Mouse (Mus musculus) right cerebral cortex, postnatal 10 days (tissue): ENCODE data around the gene Tmem52b.
A peak's percentile ranks its signal among the peaks of the same experiment; 100 is the strongest.

Source experiments
- DNase-seq, 2 experiments: peaks; one replicate each; pipeline ENCODE4 v3.0.0; 2021; ENCODE audit warnings: low spot score in 2 of 2

Gene Tmem52b

DNA sequence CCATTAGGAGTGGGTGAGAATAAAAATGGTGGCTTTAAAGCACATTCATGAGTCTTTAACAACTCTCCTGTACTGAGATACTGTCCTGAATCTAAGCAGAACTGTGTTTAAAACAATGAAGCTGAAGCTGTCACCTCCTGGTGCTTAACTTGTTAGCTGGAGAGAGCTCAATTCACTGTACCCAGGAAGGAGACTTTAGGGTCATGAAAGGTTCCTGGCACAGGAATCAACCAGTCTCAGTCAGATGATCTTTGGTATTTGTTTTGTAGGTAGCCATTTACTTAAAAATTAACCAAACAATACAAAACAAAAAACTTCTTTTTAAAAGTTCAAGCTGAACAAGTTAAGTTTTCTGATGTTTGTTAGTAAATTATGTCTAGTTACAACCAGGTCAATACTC is 17.9 kb downstream of the Tmem52b start:
- DNase-seq, result no peak

DNA sequence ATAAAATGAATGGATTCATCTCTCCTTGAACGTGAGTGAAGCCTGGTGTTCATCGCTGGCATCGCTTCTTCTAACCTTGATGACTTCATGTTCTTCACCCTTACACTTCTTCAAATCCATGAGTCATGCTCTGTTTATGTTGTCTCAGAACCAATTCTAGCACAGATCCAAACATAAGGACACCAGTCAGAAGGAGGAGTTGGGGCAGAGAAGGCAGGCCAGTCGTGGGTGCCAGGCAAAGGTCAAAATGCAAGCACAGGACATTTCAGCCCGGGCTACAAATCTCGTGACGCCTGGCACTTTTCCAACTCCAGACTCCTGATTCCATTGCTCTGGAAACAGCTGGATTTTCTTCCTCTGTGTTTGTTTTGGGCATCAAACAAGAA is 20.2 kb downstream of the Tmem52b start:
- DNase-seq, result peak; percentile 69 to 78

DNA sequence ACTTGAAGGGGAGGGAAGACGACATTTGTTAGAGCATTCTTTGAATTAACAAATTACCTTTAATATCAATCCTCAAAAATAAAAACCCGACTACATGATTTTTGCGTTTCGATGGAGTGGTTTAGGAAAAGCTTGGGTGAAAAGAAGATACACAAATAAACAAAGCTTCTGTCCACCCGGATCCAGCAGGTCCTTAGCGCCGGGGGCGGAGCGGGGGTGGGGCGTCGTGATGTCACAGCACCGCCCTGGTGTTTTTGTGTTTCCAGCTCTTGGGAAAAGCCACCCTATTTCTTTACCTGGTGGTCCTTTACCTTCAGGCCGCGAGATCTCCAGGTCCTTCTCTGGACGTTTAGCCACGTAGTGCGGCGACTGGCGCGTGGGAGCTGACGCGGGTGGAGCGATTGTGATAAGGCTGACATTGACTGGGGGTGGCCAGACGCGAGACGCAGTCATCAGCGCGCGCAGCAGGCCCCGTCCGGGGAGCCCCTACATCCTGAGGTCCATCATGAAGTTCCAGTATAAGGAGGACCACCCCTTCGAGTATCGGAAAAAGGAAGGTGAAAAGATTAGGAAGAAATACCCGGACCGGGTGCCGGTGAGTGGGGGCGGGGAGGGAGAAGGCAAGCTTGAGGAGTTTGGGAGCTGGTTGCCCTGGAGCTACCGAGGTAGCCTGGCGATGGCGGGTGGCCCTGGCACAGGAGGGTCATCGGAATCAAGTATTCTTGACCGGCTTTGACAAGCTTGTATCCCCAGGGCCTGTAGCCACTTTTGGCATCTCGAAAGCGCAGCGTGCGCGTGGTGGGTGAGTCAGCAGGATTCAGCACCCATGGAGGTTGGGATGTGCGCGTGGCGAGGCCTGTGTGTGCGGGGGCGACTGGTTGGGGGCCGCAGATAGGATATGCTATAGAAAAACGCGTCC is 20.8 kb downstream of the Tmem52b start, which contains the start of gene Gabarapl1:
Gene Gabarapl1 (plus strand): TSS at position 219 of the 919 bp plus-strand sequence.
- peak; percentile 87 to 89 for DNase-seq

DNA sequence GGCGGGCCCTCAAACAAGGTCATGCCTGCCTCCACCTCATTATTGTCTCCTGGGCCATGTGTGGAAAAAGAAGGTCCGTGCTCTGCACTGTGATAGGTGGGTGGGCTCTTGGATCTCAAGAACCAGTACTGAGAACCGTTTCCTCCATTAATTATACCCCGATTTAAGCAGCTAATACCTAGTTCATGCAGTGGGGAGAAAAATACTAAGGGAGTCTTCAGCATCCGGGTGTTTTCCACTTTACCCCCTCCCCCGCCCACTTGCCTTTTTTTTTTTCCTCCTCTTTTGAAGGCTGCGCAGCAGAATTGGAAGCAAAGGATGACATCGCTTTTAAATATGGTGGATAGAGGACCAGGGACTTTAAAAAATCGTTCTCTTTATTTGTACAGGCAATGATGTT is 21.7 kb downstream of the Tmem52b start:
- DNase-seq, result no peak

DNA sequence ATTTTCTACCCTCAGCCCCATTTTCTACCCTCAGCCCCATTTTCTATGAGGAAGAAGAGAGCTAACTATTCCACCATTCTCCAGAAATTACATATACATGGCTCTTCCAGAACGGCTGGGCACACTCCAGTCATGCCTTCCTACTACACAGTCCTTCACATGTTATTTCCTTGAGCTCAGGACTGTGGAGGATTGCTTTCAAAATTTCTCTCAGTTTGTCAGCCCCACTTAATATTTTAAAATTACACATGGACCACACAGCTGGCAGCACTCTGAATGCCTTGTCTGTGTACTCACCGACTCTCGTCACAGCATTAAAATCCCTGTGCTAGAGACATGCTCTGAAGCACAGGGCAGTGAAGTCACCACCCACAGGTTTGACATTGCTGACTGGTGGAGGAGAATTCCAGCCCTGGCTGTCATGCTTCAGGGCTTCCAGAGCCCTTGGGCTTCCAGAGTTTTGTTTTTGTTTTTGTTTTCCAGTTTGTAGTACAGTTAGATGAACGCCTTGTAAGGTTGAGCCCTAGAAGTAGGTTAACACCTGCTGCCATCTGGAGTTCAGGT is 22.4 kb downstream of the Tmem52b start:
- no peak for DNase-seq

DNA sequence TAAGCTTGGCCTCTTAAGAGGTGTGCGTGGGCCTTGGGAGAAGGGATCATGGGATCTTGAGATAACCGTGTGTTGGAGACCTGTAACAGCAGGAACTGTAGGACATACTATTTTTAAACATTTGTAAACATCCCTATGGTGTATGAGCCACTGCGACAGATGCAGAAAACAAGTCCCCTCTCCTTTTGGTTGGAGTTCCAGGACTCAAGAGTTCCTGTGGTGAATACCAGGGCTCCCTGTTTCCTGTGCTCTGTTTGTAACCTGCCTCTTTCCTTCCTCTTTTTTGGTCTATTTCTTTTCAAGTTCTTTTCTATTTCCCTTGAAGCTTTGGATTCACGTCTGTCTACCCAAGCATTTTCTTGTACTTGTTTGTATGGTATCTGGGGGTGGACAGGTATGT is 23.4 kb downstream of the Tmem52b start:
- no peak for DNase-seq

DNA sequence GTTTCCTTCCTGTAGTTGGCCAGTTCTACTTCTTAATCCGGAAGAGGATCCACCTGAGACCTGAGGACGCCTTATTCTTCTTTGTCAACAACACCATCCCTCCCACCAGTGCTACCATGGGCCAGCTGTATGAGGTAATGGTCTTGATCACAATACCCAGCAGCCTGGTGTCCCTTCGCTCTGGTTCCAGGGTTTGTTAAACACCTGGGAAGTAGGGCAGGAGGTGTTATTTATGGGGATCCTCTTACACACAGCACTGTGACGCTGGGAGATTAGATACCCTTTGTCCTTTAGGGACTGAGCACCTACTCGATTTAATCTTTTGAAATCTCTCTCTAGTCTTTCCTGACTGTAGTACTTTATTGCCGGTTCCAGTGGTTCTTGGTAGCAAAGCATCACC is 26.2 kb downstream of the Tmem52b start:
- no peak for DNase-seq

DNA sequence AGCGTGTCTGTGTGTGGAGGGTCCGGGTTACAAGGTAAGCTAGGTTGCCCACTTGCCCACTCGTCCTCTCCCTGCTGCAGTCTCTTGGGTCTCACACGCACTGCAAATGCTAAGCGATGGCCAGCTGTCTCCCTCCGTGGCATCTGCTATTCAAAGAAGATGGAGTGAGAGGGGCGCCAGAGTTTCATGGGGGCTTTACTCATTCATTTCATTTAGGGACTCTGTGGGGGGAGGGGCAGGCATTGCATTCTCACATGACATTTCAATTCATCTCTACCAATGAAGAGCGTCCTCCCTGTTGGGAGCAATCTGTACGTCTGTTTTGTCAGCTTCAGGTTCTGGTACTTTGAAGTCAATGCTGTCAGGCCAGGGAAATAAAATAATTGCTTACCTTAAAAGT is 29.6 kb downstream of the Tmem52b start:
- DNase-seq, result peak in 1 of 2 experiments; percentile 57

DNA sequence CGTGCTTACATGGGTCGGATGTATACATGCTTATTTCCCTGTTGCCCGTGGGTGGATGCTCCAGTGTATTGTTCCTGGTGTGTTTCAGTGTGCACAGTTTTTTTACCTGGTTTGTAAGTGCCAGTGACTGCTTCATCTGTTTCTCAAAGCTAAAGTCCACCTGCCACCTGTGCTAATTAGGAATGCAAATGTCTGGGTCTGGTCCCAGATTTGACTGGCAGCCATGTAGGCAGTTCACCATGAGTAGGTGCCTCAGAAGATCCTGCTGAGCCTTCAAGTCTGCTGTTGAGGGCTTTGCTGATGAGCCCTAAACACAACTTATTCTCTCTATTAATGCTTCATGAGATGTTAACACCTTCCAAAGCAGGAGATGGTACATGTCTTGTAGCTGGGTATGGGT is 30.2 kb downstream of the Tmem52b start:
- no peak for DNase-seq

DNA sequence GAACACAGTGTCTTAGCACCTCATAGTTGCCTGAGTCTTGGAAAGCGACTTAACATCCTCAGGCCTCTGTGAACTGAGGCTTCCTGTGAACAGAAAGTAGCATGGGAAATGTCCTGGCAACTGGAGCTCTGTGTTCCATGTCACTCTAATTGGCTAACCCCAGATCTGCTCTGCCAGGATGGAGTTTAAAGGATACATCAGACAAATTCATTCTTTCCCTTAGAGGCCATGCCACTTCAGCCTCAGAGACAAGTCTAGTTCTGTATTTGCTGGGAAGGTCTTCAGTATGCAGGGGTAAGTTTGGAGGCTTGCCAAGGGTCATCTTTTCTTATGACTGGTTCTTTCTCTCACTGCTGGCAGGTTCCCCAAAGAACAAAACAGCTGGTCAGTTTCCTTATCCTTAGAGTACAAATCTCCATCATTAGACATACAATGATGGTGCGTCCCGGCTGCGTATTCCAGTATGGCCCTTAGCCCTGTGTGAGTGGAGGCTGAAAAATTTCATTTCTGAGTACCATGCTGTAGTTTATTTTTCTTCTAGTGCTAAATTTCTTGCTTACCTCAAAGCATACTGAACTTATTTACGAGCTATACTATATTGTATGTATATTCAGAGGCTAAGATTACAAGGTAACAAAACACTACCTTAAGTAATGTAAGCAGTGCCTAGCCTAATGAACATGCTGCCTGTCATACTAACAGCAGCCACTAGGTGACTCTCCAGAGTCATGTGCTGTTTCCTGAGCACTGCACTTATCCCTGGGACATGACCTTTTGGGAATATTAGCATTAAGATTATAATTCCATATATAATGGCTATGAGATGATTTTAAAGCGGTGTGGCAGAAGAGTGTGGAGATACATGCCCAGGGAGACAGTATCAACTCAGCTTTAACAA is 31.6 kb downstream of the Tmem52b start:
- peak; percentile 83 for DNase-seq

DNA sequence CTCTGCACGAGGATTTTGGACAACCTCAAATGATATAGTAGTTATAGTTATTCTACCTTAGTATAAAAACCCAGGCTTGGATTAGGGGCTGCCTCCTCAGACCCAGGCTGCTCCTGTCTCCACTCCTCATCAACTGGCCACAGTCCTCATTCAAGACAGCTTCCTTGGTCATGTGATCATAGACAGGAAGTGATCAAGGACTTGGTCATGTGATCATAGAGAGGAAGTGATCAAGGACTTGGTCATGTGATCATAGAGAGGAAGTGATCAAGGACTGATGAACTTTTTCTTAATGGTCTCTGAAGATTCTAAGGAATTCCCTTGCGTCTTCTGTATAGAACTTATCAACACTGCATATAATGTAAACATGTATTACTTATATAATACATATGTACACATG is 34.9 kb downstream of the Tmem52b start:
- no peak for DNase-seq

DNA sequence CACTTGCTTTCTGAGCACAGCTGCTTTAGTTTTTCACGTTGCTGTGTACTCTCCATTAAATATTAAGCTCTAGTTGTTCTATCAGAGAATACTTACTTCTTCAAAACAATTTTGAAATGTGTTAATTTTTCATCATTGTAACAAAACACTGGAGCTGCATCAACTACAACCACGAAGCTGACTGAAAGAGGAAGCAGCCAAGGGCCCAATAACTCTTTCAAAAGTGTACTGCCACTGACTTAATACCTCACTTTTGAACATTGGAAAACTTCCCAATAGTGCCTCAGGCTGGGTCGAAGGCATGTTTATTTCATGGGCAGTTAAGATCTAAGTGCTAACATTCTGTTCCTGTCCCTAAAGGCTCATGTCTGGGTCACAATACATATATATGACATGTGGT is 35.7 kb downstream of the Tmem52b start:
- no peak for DNase-seq

DNA sequence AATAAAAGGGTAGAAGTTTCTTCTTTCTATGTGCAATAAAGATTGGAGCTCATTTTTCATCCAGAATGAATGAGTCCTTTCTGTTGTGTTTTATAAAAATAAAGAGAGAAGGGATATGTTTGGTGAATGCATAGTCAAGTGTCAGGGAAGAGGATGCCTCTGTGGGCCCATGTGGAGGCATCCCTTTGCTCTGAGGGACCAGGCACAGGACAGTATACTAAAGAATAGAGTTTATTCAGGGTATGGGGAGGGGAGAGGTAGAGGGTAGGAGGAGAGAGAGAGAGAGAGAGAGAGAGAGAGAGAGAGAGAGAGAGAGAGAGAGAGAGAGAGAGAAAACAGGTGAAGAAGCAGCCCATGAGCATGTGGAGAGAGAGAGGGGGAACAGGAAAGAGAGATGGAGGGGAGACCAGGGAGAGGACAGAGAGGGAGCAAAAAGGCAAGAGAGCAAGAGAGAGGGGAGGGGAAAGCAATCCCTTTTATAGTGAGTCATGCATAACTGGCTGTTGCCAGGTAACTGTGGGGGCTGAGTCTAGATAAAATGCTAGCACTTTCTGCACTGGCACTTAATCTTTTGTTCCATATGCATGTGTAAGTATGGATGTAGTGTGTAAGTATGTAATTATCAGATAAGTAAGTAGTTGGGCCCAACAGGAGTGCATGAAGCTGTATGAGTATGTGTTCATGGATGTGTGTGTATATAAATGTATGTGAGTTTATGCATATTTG is 45.1 kb downstream of the Tmem52b start:
- no peak for DNase-seq

DNA sequence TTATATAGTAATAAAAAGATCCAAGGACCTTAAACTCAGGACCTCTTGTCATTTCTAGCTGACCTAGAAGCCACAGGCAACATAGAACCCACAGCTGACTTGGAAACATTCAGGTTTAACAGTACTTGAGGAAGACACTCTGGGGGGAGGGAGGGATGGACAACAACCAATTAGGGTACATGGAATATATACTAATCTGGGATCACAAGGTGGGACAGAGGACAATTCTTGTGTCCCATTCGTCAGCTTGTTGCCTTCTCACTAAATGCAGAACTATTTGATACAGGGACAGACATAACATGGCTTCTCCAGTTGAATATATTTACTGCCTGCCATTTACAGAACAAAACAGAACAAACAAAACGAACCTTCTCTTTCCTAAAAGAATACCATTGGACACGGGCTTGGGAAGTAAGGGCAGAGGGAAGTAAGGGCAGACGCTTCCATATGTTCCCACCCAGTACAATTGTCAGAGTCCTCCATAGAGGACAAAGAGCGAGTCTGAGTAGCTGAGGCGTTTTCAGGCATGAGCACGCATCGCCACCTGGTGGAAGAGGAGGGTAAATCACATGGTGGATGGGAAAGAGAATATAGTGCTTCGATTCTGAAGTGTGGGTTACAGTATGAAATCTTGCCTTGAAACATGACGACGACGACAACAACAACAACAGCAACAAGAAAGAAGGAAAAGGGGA is 46.7 kb downstream of the Tmem52b start:
- peak; percentile 75 to 85 for DNase-seq

DNA sequence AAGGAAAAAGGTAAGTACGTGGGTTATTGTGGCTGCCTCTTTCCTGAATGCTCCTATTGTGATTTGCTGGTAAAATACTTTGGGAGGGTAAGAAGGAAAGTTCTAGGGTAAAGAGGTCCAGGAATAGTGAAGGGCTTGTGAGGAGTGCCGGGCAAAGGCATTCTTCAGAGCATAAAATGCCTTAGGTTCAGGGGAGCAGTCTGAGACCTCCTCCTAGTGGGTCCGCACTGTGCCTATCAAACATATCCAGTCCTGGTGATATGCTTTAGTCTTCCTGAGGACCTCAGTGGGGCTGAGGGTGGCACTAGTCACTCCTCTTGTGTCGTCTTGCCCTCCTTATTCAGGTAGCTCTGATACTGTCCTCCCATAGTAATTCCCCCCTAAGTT is 47.3 kb downstream of the Tmem52b start:
- DNase-seq, result no peak

DNA sequence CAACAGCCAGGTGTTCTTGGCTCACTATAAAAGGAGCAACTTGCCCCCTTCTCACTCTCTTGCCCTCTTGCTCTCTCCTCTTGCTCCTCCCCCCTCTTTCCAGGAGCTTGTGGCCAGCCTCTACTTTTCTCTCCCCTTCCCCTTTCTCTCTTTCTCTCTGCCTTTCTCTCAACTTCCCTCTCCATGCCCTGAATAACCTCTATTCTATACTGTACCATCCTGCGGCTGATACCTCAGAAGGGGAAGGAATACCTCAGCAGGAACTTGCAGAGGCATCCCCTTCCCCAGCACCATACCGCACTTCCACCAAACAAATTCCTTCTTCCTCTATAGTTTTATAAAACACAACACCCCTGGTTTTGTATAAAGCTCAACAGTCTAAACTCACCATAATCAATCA is 52.9 kb downstream of the Tmem52b start:
- no peak for DNase-seq
